Comparison of ENCODE assay signal across 29 mouse cellular contexts in genomic region chr17:8234537-8234936, GRCm38 (mm10). TPM values are rescaled to one million over a fixed set of nuclear protein-coding genes. Genes with fewer than 3 reads are reported as not detected.
DNase-seq lines count a peak whose midpoint lies in the region; TF ChIP-seq lines count a peak whose summit lies in the region.
"Had no signal": no experiment of that assay in that cellular context is flagged by ENCODE, and none has a peak within 500 bp of the region (broad histone marks: within the 10 kb centered on the region; RNA-seq: fewer than 3 reads in every experiment).

No protein-coding gene starts in this region.

- H3K27me3 ChIP-seq in splenic B cell, adult 2 months (ENCODE audit: control insufficient read depth, insufficient read depth, low read length, poor library complexity, severe bottlenecking), result no peaks in the 10 kb centered on the region
- H3K27me3 ChIP-seq: embryonic facial prominence, embryonic 13.5 days; hindbrain, embryonic 15.5 days; intestine, embryonic 15.5 days had no signal

- no peak overlapping the region for H3K4me3 ChIP-seq in gastrocnemius, adult 2 months
- H3K4me3 ChIP-seq: embryonic facial prominence, embryonic 10.5 days; embryonic facial prominence, embryonic 13.5 days; erythroblast, embryonic 14.5 days; forebrain, embryonic 12.5 days; heart, embryonic 10.5 days; heart, embryonic 13.5 days; hindbrain, embryonic 15.5 days; intestine, embryonic 15.5 days had no signal

- no peak for TF ChIP-seq CTCF in gastrocnemius, adult 2 months (IDR thresholded peaks at IDR 0.05)

- peak overlapping the region; percentile 65; the same call in 1 of the 2 replicates for H3K27ac ChIP-seq in gastrocnemius, adult 2 months
- H3K27ac ChIP-seq: embryonic facial prominence, embryonic 10.5 days; embryonic facial prominence, embryonic 13.5 days; forebrain, embryonic 12.5 days; heart, embryonic 10.5 days; heart, embryonic 13.5 days; hindbrain, embryonic 15.5 days; intestine, embryonic 15.5 days had no signal

- H3K36me3 ChIP-seq in splenic B cell, adult 2 months (ENCODE audit: control insufficient read depth, insufficient read depth, low read length, poor library complexity, severe bottlenecking), result no peaks in the 10 kb centered on the region
- H3K36me3 ChIP-seq: embryonic facial prominence, embryonic 10.5 days; embryonic facial prominence, embryonic 13.5 days; forebrain, embryonic 12.5 days; heart, embryonic 10.5 days; heart, embryonic 13.5 days; hindbrain, embryonic 15.5 days; intestine, embryonic 15.5 days had no signal

- DNase-seq in gastrocnemius, adult 2 months, result no peak
- DNase-seq in gastrocnemius, postnatal 25 days, result no peak
- DNase-seq in A20 (ENCODE audit: low read depth, low spot score), result peak; percentile 61
- DNase-seq in induced T-regulatory cell, adult 2 months (ENCODE audit: low read depth), result peak; percentile 34
- peak; percentile 57 for DNase-seq in splenic B cell, adult 2 months (ENCODE audit: low read depth, low spot score)
- DNase-seq in adrenal gland, adult 18-20 months (ENCODE audit: low spot score in 2 of 2), result no peak
- no peak for DNase-seq in heart, adult 9 months (ENCODE audit: low spot score in 2 of 2)
- DNase-seq: adrenal gland, adult 8-10 months; adrenal gland, postnatal 25 days; cerebellum, adult 11-12 months; cerebellum, adult 8-10 months; cerebellum, postnatal 10 days; cerebellum, postnatal 36 days; embryo, embryonic 11 days; forebrain, postnatal 0 days; gastrocnemius, postnatal 36 days; heart, adult 11 months; heart, postnatal 14 days; heart, postnatal 4 days had no signal

- intact Hi-C loops in gastrocnemius, adult 2 months (cut with DNase I), result no loop called here

RNA-seq across cellular contexts. Expression of gene Ccr6, which starts 1.3 kb away (rescaled TPM):
- total RNA-seq in gastrocnemius, adult 2 months (2021), result not detected
- total RNA-seq in gastrocnemius, postnatal 25 days (2021), result not detected
- not detected for total RNA-seq in adrenal gland, adult 18-20 months (2021)
- total RNA-seq: adrenal gland, postnatal 25 days; forebrain, postnatal 0 days; gastrocnemius, adult 8-10 months; gastrocnemius, postnatal 36 days; heart, postnatal 14 days; heart, postnatal 4 days; MEL had no signal

RNA-seq across cellular contexts. Expression of gene Mpc1, which starts 48.2 kb away (rescaled TPM):
- 100 to 1,000 TPM; 440 to 533 TPM for total RNA-seq in gastrocnemius, adult 2 months (2021)
- total RNA-seq in gastrocnemius, postnatal 25 days (2021), result 100 to 1,000 TPM; 407 to 421 TPM
- total RNA-seq in adrenal gland, adult 18-20 months (2021), result 100 to 1,000 TPM; 319 to 746 TPM

Comparison
In these comparisons a context has a peak if more than half of its experiments do, and no peak if none do; other contexts are left out.
1. DNase-seq: peak in A20 (single experiment), induced T-regulatory cell, adult 2 months (single experiment) and splenic B cell, adult 2 months (single experiment); none in gastrocnemius, adult 2 months (single experiment), gastrocnemius, postnatal 25 days (single experiment), adrenal gland, adult 18-20 months (0 of 2) and heart, adult 9 months (0 of 2).